Mouse (Mus musculus) yolk sac, embryonic 10.5 days (tissue): Measurements from ENCODE around the gene Trim8.

Source experiments
- DNase-seq: peaks from one replicate; pipeline ENCODE4 v3.0.0-alpha.2; 2017; ENCODE audit warnings: low spot score

Trim8 gene

GRCm38 (mm10) chr19:46501401-46502068, at the start of gene Trim8:
Gene Trim8, plus strand, starts transcription at chr19:46501702.
- DNase-seq, result peak; percentile 91

GRCm38 (mm10) chr19:46452052-46452827, 49.3 kb upstream of the Trim8 start:
- DNase-seq, result peak; percentile 40

- no peak for DNase-seq
Measured at GRCm38 (mm10) chr19:46452916-46453315, 48.6 kb upstream of the Trim8 start.

GRCm38 (mm10) chr19:46454126-46454880, 47.2 kb upstream of the Trim8 start:
- peak; percentile 36 for DNase-seq

GRCm38 (mm10) chr19:46455032-46455431, 46.5 kb upstream of the Trim8 start:
- DNase-seq, result peak; percentile 86

GRCm38 (mm10) chr19:46455556-46455955, 45.9 kb upstream of the Trim8 start:
- DNase-seq, result no peak

- DNase-seq, result no peak
Measured at GRCm38 (mm10) chr19:46456018-46456735, 45.3 kb upstream of the Trim8 start.

GRCm38 (mm10) chr19:46457798-46458197, 43.7 kb upstream of the Trim8 start:
- no peak for DNase-seq

GRCm38 (mm10) chr19:46459256-46459655, 42.2 kb upstream of the Trim8 start:
- peak; percentile 87 for DNase-seq

- no peak for DNase-seq
Measured at GRCm38 (mm10) chr19:46459889-46460288, 41.6 kb upstream of the Trim8 start.

GRCm38 (mm10) chr19:46462574-46462973, 38.9 kb upstream of the Trim8 start:
- DNase-seq, result peak; percentile 76

GRCm38 (mm10) chr19:46463446-46463845, 38.1 kb upstream of the Trim8 start:
- DNase-seq, result no peak

GRCm38 (mm10) chr19:46466160-46466559, 35.3 kb upstream of the Trim8 start:
- no peak for DNase-seq

GRCm38 (mm10) chr19:46467051-46467503, 34.4 kb upstream of the Trim8 start:
- DNase-seq, result no peak

- no peak for DNase-seq
Measured at GRCm38 (mm10) chr19:46470364-46471240, 30.9 kb upstream of the Trim8 start.

GRCm38 (mm10) chr19:46471324-46472093, 30.0 kb upstream of the Trim8 start:
- no peak for DNase-seq

- no peak for DNase-seq
Measured at GRCm38 (mm10) chr19:46477432-46477845, 24.1 kb upstream of the Trim8 start.

- no peak for DNase-seq
Measured at GRCm38 (mm10) chr19:46478242-46478641, 23.3 kb upstream of the Trim8 start.

- DNase-seq, result peak; percentile 62
Measured at GRCm38 (mm10) chr19:46478826-46479225, 22.7 kb upstream of the Trim8 start.
